In genomic region chr12:86692471-86693356, GRCm38 (mm10) we compare ENCODE assay signal across 13 mouse cellular contexts. TPM values are rescaled to one million over a fixed set of nuclear protein-coding genes. Genes with fewer than 3 reads are reported as not detected.
DNase-seq lines count a peak whose midpoint lies in the region; ATAC-seq and TF ChIP-seq lines count a peak whose summit lies in the region.
"Had no signal": no experiment of that assay in that cellular context is flagged by ENCODE, and none has a peak within 500 bp of the region (broad histone marks: within the 10 kb centered on the region; RNA-seq: fewer than 3 reads in every experiment).

No protein-coding gene starts in this region.

- no peaks in the 10 kb centered on the region for H3K36me3 ChIP-seq in heart, adult 2 months (ENCODE audit: control insufficient read depth, insufficient read depth, low read length)
- H3K36me3 ChIP-seq in heart, embryonic 16.5 days (ENCODE audit: control insufficient read depth, insufficient read depth): 0 out of 2 replicates have a peak, but pooled peaks cover 4% of the 10 kb centered on the region

- intact Hi-C loops in left cerebral cortex, adult 2 months (cut with DNase I): no loop called here
- intact Hi-C loops in heart, adult 2 months (cut with DNase I): no loop called here
- intact Hi-C loops in left cerebral cortex, postnatal 14 days (cut with DNase I): no loop called here

- WGBS in heart, adult 2 months: 48% methylated on average over 5 of the region's 5 CpGs
- 42% methylated on average over 5 of the region's 5 CpGs for WGBS in heart, embryonic 16.5 days

- TF ChIP-seq POLR2A in heart, adult 2 months (IDR thresholded peaks at IDR 0.05; ENCODE audit: insufficient read depth, low read depth, low read length): no peak

- no peak for DNase-seq in left cerebral cortex, adult 2 months (ENCODE audit: extremely low spot score in 1 of 2, low spot score in 2 of 2)
- DNase-seq in left cerebral cortex, adult 9 months (ENCODE audit: low spot score in 2 of 2): no peak
- DNase-seq in heart, adult 2 months: peak; percentile 64 to 66
- peak; percentile 43 for DNase-seq in lung, postnatal 14 days
- DNase-seq in ovary, adult 18-20 months (ENCODE audit: low spot score): no peak
- no peak for DNase-seq in left cerebral cortex, postnatal 14 days (ENCODE audit: low spot score in 2 of 2)
- DNase-seq: gastrocnemius, postnatal 36 days; right cerebral cortex, postnatal 25 days had no signal

- H3K9me3 ChIP-seq in heart, embryonic 16.5 days (replicated peaks; ENCODE audit: control insufficient read depth, low read length): peaks cover 6% of the 10 kb centered on the region; the same call in 1 of the 2 replicates
- H3K9me3 ChIP-seq: limb, embryonic 10.5 days had no signal

- no peak overlapping the region for H3K4me3 ChIP-seq in left cerebral cortex, adult 2 months
- H3K4me3 ChIP-seq in heart, adult 2 months: no peak overlapping the region
- H3K4me3 ChIP-seq in heart, embryonic 16.5 days (ENCODE audit: low read length): no peak overlapping the region
- H3K4me3 ChIP-seq: forebrain, embryonic 12.5 days; limb, embryonic 10.5 days had no signal

- H3K9ac ChIP-seq in heart, adult 2 months (ENCODE audit: low read depth, low read length): no peak overlapping the region
- no peak overlapping the region for H3K9ac ChIP-seq in heart, embryonic 16.5 days (ENCODE audit: low read length)
- H3K9ac ChIP-seq: forebrain, embryonic 12.5 days had no signal

- TF ChIP-seq CTCF in left cerebral cortex, adult 2 months (IDR thresholded peaks at IDR 0.05): no peak
- TF ChIP-seq CTCF in heart, adult 2 months (IDR thresholded peaks at IDR 0.05): no peak

- H3K4me1 ChIP-seq in heart, adult 2 months (ENCODE audit: control insufficient read depth, insufficient read depth, low read length): peaks cover 14% of the 10 kb centered on the region
- H3K4me1 ChIP-seq in heart, embryonic 16.5 days (ENCODE audit: control insufficient read depth, insufficient read depth, low read length): peaks cover 18% of the 10 kb centered on the region
- H3K4me1 ChIP-seq: limb, embryonic 10.5 days had no signal

- no peaks in the 10 kb centered on the region for H3K27me3 ChIP-seq in heart, adult 2 months (ENCODE audit: control insufficient read depth, insufficient read depth, low read length)
- no peaks in the 10 kb centered on the region for H3K27me3 ChIP-seq in heart, embryonic 16.5 days (ENCODE audit: control insufficient read depth, insufficient read depth, low read length)
- H3K27me3 ChIP-seq: forebrain, embryonic 12.5 days had no signal

- peak overlapping the region; percentile 24; the same call in 1 of the 2 replicates for H3K27ac ChIP-seq in left cerebral cortex, adult 2 months
- H3K27ac ChIP-seq in heart, adult 2 months: peak overlapping the region; percentile 6; the same call in 1 of the 2 replicates
- H3K27ac ChIP-seq in heart, embryonic 16.5 days (ENCODE audit: low read length): peak overlapping the region; percentile 29; the same call in 1 of the 2 replicates
- H3K27ac ChIP-seq: forebrain, embryonic 12.5 days; limb, embryonic 10.5 days had no signal

- no peak overlapping the region for H3K4me2 ChIP-seq in heart, embryonic 16.5 days (ENCODE audit: low read depth, low read length)
- H3K4me2 ChIP-seq: forebrain, embryonic 12.5 days had no signal

- TF ChIP-seq EP300 in heart, adult 2 months (IDR thresholded peaks at IDR 0.05; ENCODE audit: insufficient read depth, low read depth, low read length): no peak

- no peak for ATAC-seq in heart, embryonic 16.5 days (replicated peaks; ENCODE audit: extremely low read depth, insufficient read depth, low FRiP score)

- H3K79me2 ChIP-seq in heart, adult 2 months (replicated peaks; ENCODE audit: control insufficient read depth, insufficient read depth, low read length): no peaks in the 10 kb centered on the region

RNA-seq across cellular contexts. Expression of gene Vash1, which starts 14.2 kb away (rescaled TPM):
- total RNA-seq in left cerebral cortex, adult 2 months (2021): 10 to 100 TPM; 34.6 to 36.6 TPM
- total RNA-seq in heart, adult 2 months (2021): 10 to 100 TPM; 10.0 to 14.8 TPM
- 6.4 and 9.3 TPM in 2 replicates for polyA plus RNA-seq in heart, adult 2 months (2012; rRNA removed)
- 8.9 and 11.0 TPM in 2 replicates for polyA plus RNA-seq in heart, embryonic 16.5 days (2015; fragmentation: Nextera tagmentation; extraction: Ambion mirVana)
- 10 to 100 TPM; 67.5 to 70.2 TPM for total RNA-seq in left cerebral cortex, postnatal 14 days (2021)

RNA-seq across cellular contexts. Expression of gene Angel1, which starts 33.5 kb away (rescaled TPM):
- 1 to 10 TPM; 6.5 TPM for total RNA-seq in left cerebral cortex, adult 2 months (2021)
- 1 to 10 TPM; 2.7 to 3.5 TPM for total RNA-seq in heart, adult 2 months (2021)
- 6.1 and 7.4 TPM in 2 replicates for polyA plus RNA-seq in heart, adult 2 months (2012; rRNA removed)
- 7.9 and 9.4 TPM in 2 replicates for polyA plus RNA-seq in heart, embryonic 16.5 days (2015; fragmentation: Nextera tagmentation; extraction: Ambion mirVana)
- total RNA-seq in left cerebral cortex, postnatal 14 days (2021): 1 to 10 TPM; 8.3 to 8.8 TPM

RNA-seq across cellular contexts. Expression of gene Lrrc74a, which starts 41.5 kb away (rescaled TPM):
- not detected for total RNA-seq in left cerebral cortex, adult 2 months (2021)
- not detected for total RNA-seq in heart, adult 2 months (2021)
- not detected in 2 replicates for polyA plus RNA-seq in heart, adult 2 months (2012; rRNA removed)
- not detected in 2 replicates for polyA plus RNA-seq in heart, embryonic 16.5 days (2015; fragmentation: Nextera tagmentation; extraction: Ambion mirVana)
- not detected for total RNA-seq in left cerebral cortex, postnatal 14 days (2021)
- total RNA-seq: gastrocnemius, postnatal 36 days; MEL had no signal
- polyA plus RNA-seq: forebrain, embryonic 12.5 days; limb, embryonic 10.5 days; neural tube, embryonic 11.5 days had no signal

Comparison
In these comparisons a context has a peak if more than half of its experiments do, and no peak if none do; other contexts are left out.
1. DNase-seq: peak in heart, adult 2 months (2 of 2) and lung, postnatal 14 days (single experiment); none in left cerebral cortex, adult 2 months (0 of 2), left cerebral cortex, adult 9 months (0 of 2), ovary, adult 18-20 months (single experiment) and left cerebral cortex, postnatal 14 days (0 of 2).
2. Peak in every context shown above with its lines, with median percentiles within 50 percentile points of each other: H3K27ac ChIP-seq.